Mouse (Mus musculus) stomach, embryonic 15.5 days (tissue): ENCODE results near the gene Ldb2. TPM values are rescaled to one million over a fixed set of nuclear protein-coding genes. Genes with fewer than 3 reads are reported as not detected.

Experiments
- ATAC-seq: fragments of 200-750 bp; cut with Nextera tagmentation; 2 replicates; pipeline ENCODE4 v1.8.0; 2017; ENCODE audit warnings: low read depth, moderate number of reproducible peaks, moderate TSS enrichment; ENCODE audit not compliant: insufficient read depth, low FRiP score
- H3K27ac ChIP-seq: fragments of 300-500 bp; sonication (generic); 2 replicates; pipeline ENCODE4 v1.5.1; 2015; ENCODE audit warnings: mild to moderate bottlenecking, inconsistent platforms
- H3K27me3 ChIP-seq: fragments of 300-500 bp; sonication (generic); replicated peaks from 2 replicates; pipeline ENCODE4 v1.6.1; 2015; ENCODE audit warnings: inconsistent platforms
- H3K36me3 ChIP-seq: fragments of 300-500 bp; sonication (generic); 2 replicates; pipeline ENCODE4 v1.6.1; 2015; ENCODE audit warnings: inconsistent platforms
- H3K4me1 ChIP-seq: fragments of 300-500 bp; sonication (generic); 2 replicates; pipeline ENCODE4 v1.6.1; 2015; ENCODE audit warnings: inconsistent platforms
- H3K4me2 ChIP-seq: fragments of 300-500 bp; sonication (generic); 2 replicates; pipeline ENCODE4 v1.6.1; 2015; ENCODE audit warnings: mild to moderate bottlenecking, inconsistent platforms
- H3K4me3 ChIP-seq: fragments of 300-500 bp; sonication (generic); replicated peaks from 2 replicates; pipeline ENCODE4 v1.5.1; 2015; ENCODE audit warnings: inconsistent platforms
- H3K9ac ChIP-seq: fragments of 300-500 bp; sonication (generic); 2 replicates; pipeline ENCODE4 v1.6.1; 2015; ENCODE audit warnings: inconsistent platforms
- H3K9me3 ChIP-seq: fragments of 300-500 bp; sonication (generic); 2 replicates; pipeline ENCODE4 v1.6.1; 2016; ENCODE audit warnings: inconsistent platforms
- WGBS: fragments of 180-500 bp; shearing (Covaris S2); methylation state at CpG from one replicate; pipeline ENCODE4 v1.1.7; 2015; 5-methylcytosine and 5-hydroxymethylcytosine counted together
- polyA plus RNA-seq: library from polyadenylated mRNA; unstranded; fragments of >200 nt; fragmentation: Nextera tagmentation; extraction: Ambion mirVana; gene quantifications from 2 replicates; pipeline ENCODE4 v1.2.1, GENCODE M21; 2015

Ldb2 gene
- polyA plus RNA-seq, 1 experiment from 2014 or later = 41.4 TPM

DNA sequence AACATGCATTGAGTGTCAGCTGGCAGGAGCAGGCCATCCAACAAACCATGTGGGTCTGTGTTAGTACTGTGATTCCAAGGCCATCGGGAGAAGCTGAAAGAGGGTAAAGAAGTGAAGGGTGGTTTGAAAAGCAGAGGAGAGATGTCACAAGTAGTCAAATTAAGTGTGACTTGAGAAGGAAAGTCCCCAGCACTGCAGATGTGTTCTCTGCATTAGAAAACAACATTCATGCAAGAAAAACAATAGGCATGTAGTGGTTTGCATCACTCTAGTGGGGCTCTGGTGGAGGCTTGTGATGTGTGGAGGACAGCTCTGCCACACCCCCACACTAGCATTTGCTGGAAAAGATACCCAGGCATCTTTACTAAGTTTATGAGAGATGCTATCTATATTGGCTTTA lies 323.9 kb downstream of the Ldb2 start:
- Histone ChIP-seq H3K9me3 (no peaks in the 10 kb centered on the region), H3K4me3 (no peak overlapping the region), H3K4me2 (no peak overlapping the region), H3K4me1 (no peaks in the 10 kb centered on the region), H3K9ac (no peak overlapping the region), H3K27me3 (no peaks in the 10 kb centered on the region), H3K27ac (no peak overlapping the region), H3K36me3 (no peaks in the 10 kb centered on the region)
- ATAC-seq = no peak
- 92% methylated on average over 1 of the region's 1 CpGs for WGBS

DNA sequence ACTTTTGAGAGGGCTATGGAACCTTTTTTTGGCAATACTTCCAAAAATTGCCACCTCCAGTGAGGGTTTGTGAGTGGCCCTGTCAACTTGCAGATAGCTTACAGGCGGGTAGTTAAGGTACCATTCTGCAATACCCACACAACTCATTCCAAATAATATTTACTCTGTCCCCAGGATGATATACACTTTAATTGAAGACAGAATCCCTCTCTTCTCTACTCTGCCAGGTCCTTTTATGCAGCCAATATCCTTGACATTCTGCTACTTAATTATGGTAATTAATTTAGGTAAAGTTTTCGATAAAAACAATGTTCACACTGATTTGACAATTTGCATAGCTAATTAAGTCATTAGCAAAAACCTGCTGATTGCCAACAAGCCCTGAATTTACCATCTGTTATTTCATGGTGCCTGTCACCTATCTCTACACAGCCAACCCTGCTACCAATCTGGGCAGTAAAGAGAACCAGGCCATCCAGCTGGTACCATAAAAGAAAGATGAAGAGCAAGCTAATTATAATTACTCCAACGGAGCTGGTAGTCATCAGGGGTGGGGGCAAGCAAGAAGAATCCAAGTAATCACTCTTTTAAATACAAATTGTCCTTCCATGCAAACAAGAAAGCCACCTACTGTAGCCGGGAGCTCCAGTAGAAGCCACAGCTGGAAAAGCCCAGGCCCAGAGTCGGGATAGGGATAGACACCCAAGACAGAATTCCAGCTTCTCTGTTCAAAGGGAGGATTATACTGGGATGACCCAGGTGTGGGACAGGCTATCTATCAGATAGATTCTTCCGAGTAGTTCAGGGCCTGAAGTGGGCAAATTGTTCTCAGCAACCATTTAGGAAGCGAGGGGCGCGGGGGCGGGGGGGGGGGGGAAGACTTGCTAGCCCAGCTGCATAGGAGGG lies 325.4 kb downstream of the Ldb2 start:
- Histone ChIP-seq H3K9me3 (no peaks in the 10 kb centered on the region), H3K4me3 (no peak overlapping the region), H3K27ac (no peak overlapping the region), H3K36me3 (no peaks in the 10 kb centered on the region), H3K9ac (no peak overlapping the region), H3K27me3 (no peaks in the 10 kb centered on the region), H3K4me1 (no peaks in the 10 kb centered on the region), H3K4me2 (no peak overlapping the region)
- no peak for ATAC-seq
- WGBS = 84% methylated on average over 10 of the region's 10 CpGs

DNA sequence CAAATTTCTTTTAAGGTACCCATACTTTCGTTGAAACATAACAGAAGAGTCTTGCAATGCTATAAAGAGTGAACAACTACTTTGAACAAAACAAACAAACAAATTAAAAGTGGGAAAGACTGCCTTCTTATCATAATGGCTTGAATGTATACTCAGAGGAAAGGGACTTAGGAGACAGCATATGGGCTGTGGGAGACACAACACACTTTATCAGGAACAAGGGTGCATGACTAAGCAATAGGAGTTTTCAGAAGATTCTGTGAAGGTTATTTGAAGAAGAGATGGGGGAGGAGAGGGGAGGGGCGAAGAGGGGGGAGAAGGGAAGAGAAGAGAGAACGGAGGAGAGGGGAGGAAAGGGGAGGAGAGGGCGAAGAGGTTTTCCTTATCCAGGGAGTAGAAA lies 334.2 kb downstream of the Ldb2 start:
- Histone ChIP-seq H3K9ac (no peak overlapping the region), H3K27ac (no peak overlapping the region), H3K27me3 (no peaks in the 10 kb centered on the region), H3K4me3 (no peak overlapping the region), H3K36me3 (no peaks in the 10 kb centered on the region), H3K4me1 (no peaks in the 10 kb centered on the region), H3K4me2 (no peak overlapping the region), H3K9me3 (no peaks in the 10 kb centered on the region)
- 77% methylated on average over 4 of the region's 4 CpGs for WGBS
- no peak for ATAC-seq
